8 mouse cellular contexts compared by ENCODE assay signal in genomic region chr1:19210215-19211032, GRCm38 (mm10). TPM values are rescaled to one million over a fixed set of nuclear protein-coding genes. Genes with fewer than 3 reads are reported as not detected.
DNase-seq lines count a peak whose midpoint lies in the region; ATAC-seq and TF ChIP-seq lines count a peak whose summit lies in the region.

No protein-coding gene starts in this region.

- no peak for DNase-seq in cerebellum, adult 2 months
- no peak for DNase-seq in cerebellum, adult 11 months
- peak; percentile 69 for DNase-seq in hindbrain, embryonic 11.5 days (ENCODE audit: low spot score)
- DNase-seq in midbrain, embryonic 10.5 days (ENCODE audit: low spot score) = peak; percentile 67
- no peak for DNase-seq in adipocyte (ENCODE audit: low spot score)
- DNase-seq in yolk sac, embryonic 10.5 days (ENCODE audit: low spot score) = no peak
- DNase-seq in lung, adult 18-20 months = no peak

- peak overlapping the region; percentile 32 for H3K4me2 ChIP-seq in hindbrain, embryonic 11.5 days (replicated peaks; ENCODE audit: low read depth, low read length)

- no peak for TF ChIP-seq POLR2A in cerebellum, adult 2 months (IDR thresholded peaks at IDR 0.05; ENCODE audit: borderline replicate concordance, insufficient read depth, low read length)
- TF ChIP-seq POLR2A in ES-Bruce4 (IDR thresholded peaks at IDR 0.05; ENCODE audit: insufficient read depth, low read length) = no peak

- peaks cover 6% of the 10 kb centered on the region; the same call in 1 of the 2 replicates for H3K27me3 ChIP-seq in cerebellum, adult 2 months (ENCODE audit: control insufficient read depth, insufficient read depth, low read length)
- peaks cover 37% of the 10 kb centered on the region for H3K27me3 ChIP-seq in ES-Bruce4 (ENCODE audit: control insufficient read depth, insufficient read depth, low read length, poor library complexity, severe bottlenecking)
- H3K27me3 ChIP-seq in hindbrain, embryonic 11.5 days (ENCODE audit: control insufficient read depth, insufficient read depth, low read length) = peaks cover 49% of the 10 kb centered on the region
- H3K27me3 ChIP-seq in midbrain, embryonic 10.5 days (ENCODE audit: low read depth, poor library complexity, severe bottlenecking) = peaks cover 100% of the 10 kb centered on the region

- H3K9me3 ChIP-seq in ES-Bruce4 (replicated peaks; ENCODE audit: control insufficient read depth, insufficient read depth, low read length, poor library complexity, severe bottlenecking) = no peaks in the 10 kb centered on the region
- H3K9me3 ChIP-seq in hindbrain, embryonic 11.5 days (ENCODE audit: control insufficient read depth, low read length) = no peaks in the 10 kb centered on the region
- H3K9me3 ChIP-seq in midbrain, embryonic 10.5 days (replicated peaks) = no peaks in the 10 kb centered on the region

- peak overlapping the region; percentile 5 for H3K4me3 ChIP-seq in cerebellum, adult 2 months (replicated peaks; ENCODE audit: insufficient read depth, low read depth, low read length)
- no peak overlapping the region; the same call in 1 of the 2 replicates for H3K4me3 ChIP-seq in ES-Bruce4 (ENCODE audit: low read depth, low read length)
- H3K4me3 ChIP-seq in hindbrain, embryonic 11.5 days (ENCODE audit: low read depth, low read length) = peak overlapping the region; percentile 41
- peak overlapping the region; percentile 46 for H3K4me3 ChIP-seq in midbrain, embryonic 10.5 days

- 2% methylated on average over 30 of the region's 30 CpGs for WGBS in cerebellum, adult 2 months
- under 1% methylated on average over 30 of the region's 30 CpGs for WGBS in hindbrain, embryonic 11.5 days
- under 1% methylated on average over 30 of the region's 30 CpGs for WGBS in midbrain, embryonic 10.5 days

- H3K27ac ChIP-seq in cerebellum, adult 2 months (ENCODE audit: insufficient read depth, low read length) = no peak overlapping the region
- no peak overlapping the region for H3K27ac ChIP-seq in ES-Bruce4 (ENCODE audit: insufficient read depth, low read length)
- peak overlapping the region; percentile 81 for H3K27ac ChIP-seq in hindbrain, embryonic 11.5 days (ENCODE audit: low read depth, low read length)
- peak overlapping the region; percentile 71 for H3K27ac ChIP-seq in midbrain, embryonic 10.5 days (replicated peaks)

- peak overlapping the region; percentile 24; the same call in 1 of the 2 replicates for H3K9ac ChIP-seq in ES-Bruce4 (ENCODE audit: low read depth, poor library complexity, severe bottlenecking)
- H3K9ac ChIP-seq in hindbrain, embryonic 11.5 days (ENCODE audit: low read depth, low read length) = peak overlapping the region; percentile 69

- no peaks in the 10 kb centered on the region for H3K4me1 ChIP-seq in cerebellum, adult 2 months (ENCODE audit: control insufficient read depth, insufficient read depth, low read length)
- no peaks in the 10 kb centered on the region for H3K4me1 ChIP-seq in ES-Bruce4 (ENCODE audit: control insufficient read depth, insufficient read depth, low read length)
- no peaks in the 10 kb centered on the region for H3K4me1 ChIP-seq in hindbrain, embryonic 11.5 days (replicated peaks; ENCODE audit: control insufficient read depth, insufficient read depth, low read length)
- H3K4me1 ChIP-seq in midbrain, embryonic 10.5 days = peaks cover 16% of the 10 kb centered on the region

- H3K36me3 ChIP-seq in ES-Bruce4 (ENCODE audit: control insufficient read depth, insufficient read depth, low read length, poor library complexity, severe bottlenecking) = no peaks in the 10 kb centered on the region
- no peaks in the 10 kb centered on the region for H3K36me3 ChIP-seq in hindbrain, embryonic 11.5 days (ENCODE audit: control insufficient read depth, insufficient read depth, low read length)
- no peaks in the 10 kb centered on the region for H3K36me3 ChIP-seq in midbrain, embryonic 10.5 days

- no peak for TF ChIP-seq EP300 in ES-Bruce4 (IDR thresholded peaks at IDR 0.05; ENCODE audit: insufficient read depth, low read depth, low read length)

- peak; percentile 36 for ATAC-seq in hindbrain, embryonic 11.5 days (ENCODE audit: low FRiP score)

- TF ChIP-seq CTCF in cerebellum, adult 2 months (IDR thresholded peaks at IDR 0.05; ENCODE audit: borderline replicate concordance, insufficient read depth, low read depth, low read length) = no peak
- TF ChIP-seq CTCF in ES-Bruce4 (IDR thresholded peaks at IDR 0.05; ENCODE audit: low read depth, low read length) = no peak

RNA-seq across cellular contexts. Expression of gene Tfap2b, which starts 1.7 kb away (rescaled TPM):
- 17.9 and 24.4 TPM in 2 replicates for polyA plus RNA-seq in cerebellum, adult 2 months (2012; rRNA removed)
- not detected in 2 replicates for polyA plus RNA-seq in ES-Bruce4 (2011; ENCODE audit: insufficient read depth, insufficient read length, low read depth, missing spikeins)
- 72.5 and 75.7 TPM in 2 replicates for polyA plus RNA-seq in hindbrain, embryonic 11.5 days (2014; fragmentation: Nextera tagmentation; extraction: Ambion mirVana)
- 24.7 and 33.7 TPM in 2 replicates for polyA plus RNA-seq in midbrain, embryonic 10.5 days (2016; fragmentation: Nextera tagmentation; extraction: Ambion mirVana)

Comparison
In these comparisons a context has a peak if more than half of its experiments do, and no peak if none do; other contexts are left out.
1. DNase-seq: peak in hindbrain, embryonic 11.5 days (single experiment) and midbrain, embryonic 10.5 days (single experiment); none in cerebellum, adult 2 months (0 of 2), cerebellum, adult 11 months (single experiment), adipocyte (single experiment), yolk sac, embryonic 10.5 days (single experiment) and lung, adult 18-20 months (0 of 2).
2. H3K27ac ChIP-seq: peak in hindbrain, embryonic 11.5 days (single experiment) and midbrain, embryonic 10.5 days (single experiment); none in cerebellum, adult 2 months (single experiment) and ES-Bruce4 (single experiment).
3. RNA of gene Tfap2b, which starts 1.7 kb away (polyA plus RNA-seq): 72.5 to 75.7 TPM in hindbrain, embryonic 11.5 days, 24.7 to 33.7 TPM in midbrain, embryonic 10.5 days and 17.9 to 24.4 TPM in cerebellum, adult 2 months; not detected in ES-Bruce4; every median in the first group is over 10 times any median in the second.